Mouse (Mus musculus): ENCODE data around the gene Gdpd5.
A peak's percentile ranks its signal among the peaks of the same experiment; 100 is the strongest.

Gene Gdpd5

DNA sequence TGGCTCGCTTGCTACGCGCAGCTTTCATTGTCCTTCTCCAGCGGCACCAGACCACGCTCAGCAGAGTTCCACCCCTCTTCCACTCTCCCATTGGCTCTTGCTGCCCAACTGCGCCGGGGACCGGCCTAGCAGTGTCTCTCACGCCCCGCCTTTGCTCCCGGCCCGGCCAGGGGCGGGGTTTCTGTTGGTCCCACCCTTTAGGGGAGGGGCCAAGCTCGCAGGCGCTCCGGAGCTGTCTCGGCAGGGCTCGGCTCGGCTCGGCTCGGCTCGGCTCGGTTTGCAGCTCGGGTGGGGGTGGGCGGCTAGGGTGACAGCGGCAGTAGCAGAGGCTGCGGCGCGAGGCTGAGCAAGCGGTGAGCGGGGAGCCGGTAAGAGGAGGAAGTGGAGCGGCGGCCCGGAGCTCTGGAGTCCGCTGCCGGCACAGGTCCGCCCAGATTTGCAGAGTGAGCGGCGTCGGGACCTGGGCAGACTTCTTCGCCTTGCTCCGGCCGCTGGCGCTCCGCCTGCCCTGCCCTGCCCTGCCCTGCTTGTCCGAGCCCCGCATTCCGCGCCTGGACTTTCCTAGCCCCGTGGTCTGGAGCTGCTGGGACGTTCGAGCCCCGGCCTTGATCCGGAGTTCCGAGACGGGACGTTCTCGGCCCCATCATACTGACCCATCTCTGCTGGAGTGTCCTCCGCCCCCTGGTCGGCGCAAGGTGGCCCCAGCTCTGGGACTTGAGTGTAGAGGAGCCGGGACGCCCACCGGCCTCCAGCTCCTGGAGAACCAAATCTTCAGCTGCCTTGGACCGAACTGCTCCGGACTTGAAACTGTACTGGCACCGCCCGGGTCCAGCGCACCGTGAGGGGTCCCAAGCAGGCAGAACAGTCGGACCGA is at the start of gene Gdpd5:
Gene Gdpd5 (plus strand): TSS at position 201 of the 874 bp plus-strand sequence.
- DNase-seq (ENCODE audit: low read depth), result peak; percentile 98

DNA sequence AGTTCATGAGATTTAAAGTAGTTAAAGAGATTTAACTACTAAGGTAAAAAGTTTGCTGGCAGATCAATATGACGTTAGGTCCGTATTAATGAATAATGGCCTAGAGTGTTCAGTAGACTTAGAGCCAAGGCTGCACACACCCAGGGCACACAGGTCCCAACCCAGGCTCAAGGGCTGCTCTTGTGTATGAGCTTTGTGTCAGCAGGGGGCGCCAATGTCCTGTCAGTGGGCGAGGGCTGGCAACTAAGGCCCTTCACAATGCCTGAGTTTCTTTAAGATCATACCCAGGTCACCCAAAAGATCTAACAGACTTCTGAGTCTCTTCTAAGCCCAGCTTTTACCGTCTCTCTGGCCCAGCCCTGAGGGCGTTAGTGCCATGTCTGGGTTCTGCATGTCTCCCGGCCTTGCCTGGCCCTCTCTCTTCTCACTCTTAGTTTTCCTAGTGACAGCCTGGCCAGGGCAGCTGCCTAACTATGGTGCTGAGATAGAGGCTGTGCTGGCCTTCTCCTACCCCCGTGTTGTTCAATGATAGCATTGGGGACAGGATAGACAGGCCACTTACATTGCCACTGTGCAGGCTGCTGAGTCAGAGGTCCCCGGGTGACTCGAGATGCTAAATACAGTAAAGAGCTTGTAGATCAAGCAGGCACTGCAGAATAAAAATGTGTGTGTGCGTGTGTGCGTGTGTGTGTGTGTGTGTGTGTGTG is 48.3 kb upstream of the Gdpd5 start:
- DNase-seq (ENCODE audit: low read depth), result peak; percentile 72

DNA sequence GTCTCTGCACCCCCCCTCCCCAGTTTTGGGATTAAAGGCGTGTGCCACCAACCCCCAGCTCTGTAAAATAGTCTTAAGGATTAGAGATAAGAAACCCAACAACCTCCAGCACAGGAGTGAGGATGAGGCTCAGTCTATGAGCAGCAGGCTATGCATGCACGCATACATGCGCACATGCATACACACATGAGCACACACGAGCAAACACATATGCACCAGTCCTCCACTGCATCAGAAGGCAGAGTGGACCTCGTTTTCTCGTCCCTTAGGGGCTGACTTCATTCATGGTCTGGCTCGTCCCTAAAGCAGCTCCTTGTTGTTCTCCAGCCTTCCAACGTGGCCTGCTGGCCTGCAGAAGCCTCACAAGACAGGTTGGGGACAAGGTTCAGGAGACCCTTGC is 40.5 kb upstream of the Gdpd5 start:
- no peak for DNase-seq (ENCODE audit: low read depth)

DNA sequence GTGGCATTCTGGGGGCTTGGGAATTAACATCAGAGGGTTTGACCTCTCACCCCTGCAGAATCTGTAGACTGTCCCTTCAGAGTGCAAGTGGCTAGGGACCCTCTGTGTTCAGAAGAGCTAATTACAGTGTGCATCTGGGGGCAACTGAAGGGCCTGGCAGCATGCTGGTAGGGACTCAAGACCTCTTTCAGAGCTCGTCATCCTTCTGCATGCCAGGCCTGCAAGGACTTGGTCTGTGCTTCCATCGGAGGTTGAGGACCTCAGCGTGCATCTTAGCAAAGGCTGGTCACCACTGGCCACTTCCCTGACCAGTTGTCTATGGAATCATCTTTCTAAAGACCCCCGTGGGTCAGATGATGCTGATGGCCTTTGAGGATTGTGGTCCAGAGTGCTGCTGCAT is 37.6 kb upstream of the Gdpd5 start:
- DNase-seq (ENCODE audit: low read depth), result no peak

DNA sequence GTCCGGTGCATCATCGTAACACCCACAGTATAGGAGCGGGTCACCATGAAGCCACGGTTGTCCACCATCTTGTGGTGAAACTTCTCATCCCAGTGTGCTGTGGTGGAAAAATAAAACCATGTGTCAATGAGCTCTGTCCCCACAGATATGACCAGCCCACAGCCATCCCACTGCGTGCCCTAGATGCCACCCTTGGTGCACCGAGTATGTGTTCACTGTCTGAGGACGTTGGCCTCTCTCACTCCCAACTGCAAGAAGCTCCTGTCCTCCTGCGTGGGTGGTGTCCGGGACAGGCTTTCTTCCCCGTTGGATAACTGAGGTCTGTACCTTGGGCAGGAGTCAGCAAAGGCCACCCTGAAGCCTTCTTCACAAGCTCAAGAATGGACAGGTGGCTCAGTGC is 33.9 kb upstream of the Gdpd5 start:
- DNase-seq (ENCODE audit: low read depth), result no peak

DNA sequence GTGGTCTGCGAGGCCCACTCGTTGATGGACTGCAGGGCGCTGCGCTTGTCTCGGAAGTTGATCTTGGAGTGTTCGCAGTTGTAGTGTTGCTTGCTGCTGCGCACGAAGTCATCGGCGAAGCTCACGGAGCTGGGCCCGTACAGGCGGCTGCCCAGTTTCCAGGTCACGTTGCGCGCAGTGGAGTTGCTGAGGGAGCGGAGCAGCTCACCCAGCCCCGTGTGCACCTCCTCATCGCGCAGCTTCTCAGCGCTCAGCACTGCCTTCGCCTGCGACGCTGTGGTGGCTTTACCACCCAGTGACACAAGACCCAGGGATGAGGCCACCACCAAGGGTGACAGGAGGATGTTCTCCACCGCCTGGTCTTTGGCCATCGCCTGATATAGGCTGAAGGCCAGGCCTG is 32.3 kb upstream of the Gdpd5 start:
- DNase-seq (ENCODE audit: low read depth), result no peak

DNA sequence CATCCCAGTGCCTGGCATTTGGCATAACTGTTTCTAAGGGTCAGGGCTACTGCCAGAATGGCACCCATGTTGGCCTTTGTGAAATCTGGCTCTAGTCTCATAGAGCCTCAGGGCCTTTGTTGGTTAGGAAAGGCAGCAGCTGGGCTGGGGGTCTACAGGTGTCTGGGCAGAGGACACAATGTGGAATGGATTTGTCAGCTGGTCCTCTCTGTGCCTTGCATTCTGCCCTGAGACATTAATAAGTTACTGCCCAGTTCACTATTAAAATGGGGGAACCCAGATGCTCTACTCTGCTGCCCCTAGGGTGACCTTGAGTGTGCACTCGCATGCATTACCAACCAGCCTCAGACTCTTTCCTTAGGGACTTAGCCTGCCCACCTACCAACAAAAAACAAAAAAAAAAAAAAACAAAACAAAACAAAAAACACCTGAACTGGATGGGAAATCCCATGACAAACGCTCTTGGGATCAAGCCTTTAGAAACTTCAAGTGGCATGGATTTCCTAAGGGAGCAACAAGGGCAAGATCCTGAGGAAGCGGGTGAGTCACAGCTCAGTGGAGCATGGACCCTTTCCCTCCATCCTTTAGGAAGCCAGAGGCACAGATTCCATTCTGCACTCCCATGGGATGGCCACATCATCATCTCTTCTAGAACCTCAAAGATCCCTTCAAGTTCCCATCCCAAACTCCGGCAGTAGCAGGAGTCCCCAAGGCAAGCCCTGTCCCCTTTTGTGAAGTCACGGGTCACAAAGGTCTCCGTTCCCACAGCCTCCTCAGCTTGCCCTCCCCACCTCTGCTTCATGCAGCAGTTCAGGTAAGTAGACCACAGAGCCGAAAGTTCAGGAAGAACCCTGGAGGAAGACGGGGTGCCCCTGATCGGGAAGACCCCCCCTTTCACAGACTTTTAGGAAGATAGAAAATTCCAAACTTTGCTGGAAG is 31.2 kb upstream of the Gdpd5 start:
- DNase-seq (ENCODE audit: low read depth), result no peak

DNA sequence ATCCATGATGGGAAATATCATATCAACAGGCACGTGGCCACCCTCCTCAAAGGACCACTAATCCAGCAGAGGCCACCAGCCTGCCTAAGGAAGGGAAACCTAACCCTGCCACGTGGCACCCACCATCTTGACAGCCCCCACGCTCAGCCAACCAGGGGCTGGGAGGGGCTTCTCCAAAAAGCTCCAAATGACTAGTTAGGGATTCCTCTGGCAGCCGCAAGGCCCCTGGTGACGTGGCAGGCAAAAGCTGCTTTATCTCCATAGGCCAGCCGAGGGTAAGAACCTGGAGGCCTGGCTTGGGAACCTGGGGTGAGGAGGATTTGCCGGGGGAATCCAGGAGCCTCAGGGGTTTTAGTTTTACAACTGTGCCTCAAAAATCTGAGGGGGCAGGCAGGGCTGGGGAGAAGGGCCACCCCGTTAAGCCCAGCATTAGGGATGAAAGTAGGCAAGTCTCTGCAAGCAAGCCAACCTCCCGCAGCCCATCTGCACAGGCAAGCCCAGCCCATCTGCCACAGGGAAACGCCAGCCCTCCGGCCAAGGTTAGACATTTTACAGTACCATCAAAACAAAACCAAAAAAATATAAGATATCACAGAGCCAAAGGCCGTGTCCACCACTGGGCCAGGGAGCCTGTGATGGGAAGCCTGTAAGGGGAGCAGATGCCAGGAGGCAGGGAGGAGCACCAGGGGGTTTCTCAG is 30.0 kb upstream of the Gdpd5 start:
- no peak for DNase-seq (ENCODE audit: low read depth)

DNA sequence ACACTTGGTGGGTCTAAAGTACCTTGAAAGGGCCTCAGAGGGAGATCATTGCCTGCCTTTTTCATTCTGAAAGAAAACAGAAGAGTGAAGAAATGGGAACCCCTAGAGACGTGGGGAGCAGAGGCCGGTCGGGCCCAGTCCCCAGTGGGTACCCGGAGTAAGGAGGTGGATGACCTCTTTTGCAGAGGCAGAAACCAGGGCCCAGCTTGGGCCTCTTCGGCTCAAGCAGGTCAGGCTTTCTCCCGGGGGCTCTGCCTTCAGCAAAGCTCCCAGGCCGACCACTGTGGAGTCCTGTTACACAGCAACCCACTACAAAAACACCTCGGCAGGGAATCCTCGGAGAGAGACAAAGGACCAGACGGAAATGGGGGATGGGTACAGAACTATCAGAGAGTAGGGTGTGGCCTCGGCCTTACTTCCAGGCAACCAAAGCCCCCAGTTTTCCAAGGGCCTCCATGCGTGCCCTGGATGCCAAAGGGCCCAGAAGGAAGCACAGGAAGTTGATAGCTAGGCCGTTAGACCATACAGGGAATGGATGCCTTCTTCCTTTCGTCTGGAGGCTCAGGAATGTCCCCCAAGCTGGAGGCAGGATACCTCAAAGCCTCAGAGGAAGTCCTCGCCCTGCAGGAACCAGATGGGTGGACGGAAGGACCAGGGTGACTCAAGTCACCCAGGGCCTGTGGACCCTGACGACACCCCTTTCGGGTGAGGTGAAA is 29.3 kb upstream of the Gdpd5 start:
- no peak for DNase-seq (ENCODE audit: low read depth)

DNA sequence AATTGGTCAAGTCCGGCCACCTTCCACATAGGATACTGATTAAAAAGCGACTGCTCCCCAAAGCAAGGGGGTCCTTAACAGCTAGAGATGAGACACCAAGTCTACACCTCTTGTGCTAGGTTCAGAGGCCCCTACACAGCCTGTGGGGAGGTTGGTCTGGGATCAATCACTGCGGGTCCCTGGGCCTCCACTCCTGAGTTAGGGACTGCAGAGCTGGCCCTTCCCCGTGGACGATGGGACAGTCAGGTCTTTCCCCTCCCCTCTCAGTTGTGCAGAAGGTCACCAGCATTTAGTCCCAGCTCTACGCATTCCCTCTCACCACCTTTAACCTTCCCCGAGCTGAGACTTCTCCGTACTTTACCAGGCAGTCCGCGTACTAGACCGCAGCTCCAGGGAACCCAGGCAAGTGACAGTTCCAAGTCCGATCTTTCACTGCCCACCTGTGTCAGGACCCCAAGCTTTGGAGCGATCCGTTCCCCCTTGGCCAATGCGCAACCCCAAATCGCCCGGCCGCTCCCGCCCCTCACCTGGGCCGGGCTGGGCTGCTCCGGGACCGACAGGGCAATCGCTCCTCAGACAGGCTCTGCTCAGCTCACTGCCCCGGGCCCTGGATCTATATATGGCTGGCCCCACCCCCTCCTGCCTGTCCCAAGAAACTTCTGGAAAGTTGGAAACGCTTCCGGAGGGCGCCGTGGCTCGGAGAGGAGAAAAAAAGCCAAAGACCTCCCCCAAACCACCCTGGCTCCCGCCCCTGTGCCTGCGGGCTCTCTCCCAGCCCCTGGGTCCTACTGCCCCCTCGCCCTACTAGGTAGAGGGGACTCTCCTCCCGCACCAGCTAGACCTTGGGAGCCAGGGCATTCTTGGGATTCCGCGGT is 28.5 kb upstream of the Gdpd5 start, which contains the start of gene Serpinh1:
Gene Serpinh1 (minus strand): TSS at position 714 of the 875 bp plus-strand sequence.
- no peak for DNase-seq (ENCODE audit: low read depth)

DNA sequence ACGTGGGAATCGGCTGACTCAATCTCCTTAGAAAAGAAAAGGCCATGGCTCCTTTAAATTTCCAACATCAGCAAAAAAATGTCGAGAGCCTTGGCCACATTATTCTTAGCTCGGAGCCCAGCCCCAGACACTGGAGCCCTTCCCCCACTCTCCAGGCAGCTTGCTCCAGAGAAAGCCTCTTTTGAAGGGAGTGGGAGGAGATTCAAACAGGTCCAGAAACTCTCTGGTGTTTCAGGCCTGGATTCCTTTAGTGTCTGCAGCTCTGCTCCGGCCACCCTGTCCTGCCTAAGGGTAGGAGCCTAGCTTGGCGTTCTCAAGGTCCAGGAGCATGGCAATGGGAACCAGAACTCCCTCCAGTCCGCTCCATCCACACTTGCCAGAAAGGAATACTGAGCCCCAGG is 25.5 kb upstream of the Gdpd5 start:
- DNase-seq (ENCODE audit: low read depth), result no peak

DNA sequence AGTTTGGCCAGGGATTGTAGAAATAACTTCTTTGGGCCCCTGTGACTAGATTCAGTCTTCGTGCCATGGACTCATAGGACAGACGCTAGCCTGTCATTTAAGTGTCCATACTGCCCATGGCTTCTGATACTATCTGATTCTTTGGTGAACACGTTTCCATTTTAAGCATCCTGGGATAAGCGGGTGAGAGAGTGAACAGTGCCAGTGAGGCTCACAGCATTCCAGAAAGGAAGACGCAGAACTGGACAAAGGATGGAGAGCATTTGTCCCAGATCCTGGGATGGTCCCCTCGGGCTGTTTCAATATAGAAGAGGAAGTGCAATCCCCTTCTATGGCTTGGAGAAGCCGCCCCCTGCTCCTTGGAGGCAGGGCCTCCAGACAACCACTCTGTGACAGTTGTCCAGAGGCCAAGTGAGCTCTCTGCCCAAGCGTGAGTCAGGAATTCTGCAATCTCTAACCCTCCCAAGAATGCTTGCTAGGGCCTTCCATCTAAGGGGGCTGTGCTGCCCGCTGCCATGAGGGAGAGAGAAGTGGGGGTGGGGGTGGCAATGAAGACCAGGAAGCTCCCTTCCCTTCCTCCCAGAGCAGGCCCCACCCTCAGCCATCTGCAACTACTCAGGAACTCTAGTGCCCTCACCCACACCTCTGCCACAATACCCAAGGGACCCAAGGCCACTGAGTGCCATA is 24.8 kb upstream of the Gdpd5 start:
- no peak for DNase-seq (ENCODE audit: low read depth)

DNA sequence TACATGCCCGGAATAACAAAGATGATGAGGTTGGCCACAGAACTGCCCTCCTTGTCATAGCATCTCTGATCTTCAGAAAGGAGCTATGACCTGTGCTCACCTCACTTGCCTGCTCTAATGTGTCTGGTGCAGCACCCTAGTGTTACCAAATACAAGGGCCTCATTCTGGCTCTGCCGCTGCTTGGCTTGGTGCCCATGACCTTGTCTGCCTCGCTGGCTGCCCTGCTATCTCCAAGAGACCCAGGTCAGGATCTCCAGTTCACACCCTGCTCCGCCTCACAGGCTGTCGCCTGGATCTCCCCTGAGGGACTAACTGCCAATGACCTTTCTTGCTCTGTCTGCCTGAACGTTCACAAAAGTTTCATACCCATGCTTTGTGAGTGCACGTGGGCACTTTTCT is 24.0 kb upstream of the Gdpd5 start:
- DNase-seq (ENCODE audit: low read depth), result no peak

DNA sequence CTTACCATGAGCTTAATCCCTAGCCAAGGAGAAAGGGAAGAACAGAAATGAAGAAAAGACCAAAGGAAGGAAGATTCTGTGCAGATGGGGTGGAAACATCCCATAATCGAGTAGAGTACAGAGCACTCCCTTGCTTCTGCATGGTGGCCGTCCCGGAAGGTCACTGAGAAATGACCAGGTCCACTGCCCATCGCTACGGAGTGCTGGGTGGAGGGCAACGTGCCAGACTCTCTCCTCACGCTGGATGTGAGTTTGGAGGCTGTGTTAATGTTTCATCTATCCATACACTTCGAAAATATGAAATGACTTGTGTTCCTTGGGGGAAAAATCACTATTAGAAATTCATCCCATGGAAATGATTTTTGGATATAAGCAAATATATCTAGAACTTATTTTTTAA is 22.8 kb upstream of the Gdpd5 start:
- DNase-seq (ENCODE audit: low read depth), result no peak

DNA sequence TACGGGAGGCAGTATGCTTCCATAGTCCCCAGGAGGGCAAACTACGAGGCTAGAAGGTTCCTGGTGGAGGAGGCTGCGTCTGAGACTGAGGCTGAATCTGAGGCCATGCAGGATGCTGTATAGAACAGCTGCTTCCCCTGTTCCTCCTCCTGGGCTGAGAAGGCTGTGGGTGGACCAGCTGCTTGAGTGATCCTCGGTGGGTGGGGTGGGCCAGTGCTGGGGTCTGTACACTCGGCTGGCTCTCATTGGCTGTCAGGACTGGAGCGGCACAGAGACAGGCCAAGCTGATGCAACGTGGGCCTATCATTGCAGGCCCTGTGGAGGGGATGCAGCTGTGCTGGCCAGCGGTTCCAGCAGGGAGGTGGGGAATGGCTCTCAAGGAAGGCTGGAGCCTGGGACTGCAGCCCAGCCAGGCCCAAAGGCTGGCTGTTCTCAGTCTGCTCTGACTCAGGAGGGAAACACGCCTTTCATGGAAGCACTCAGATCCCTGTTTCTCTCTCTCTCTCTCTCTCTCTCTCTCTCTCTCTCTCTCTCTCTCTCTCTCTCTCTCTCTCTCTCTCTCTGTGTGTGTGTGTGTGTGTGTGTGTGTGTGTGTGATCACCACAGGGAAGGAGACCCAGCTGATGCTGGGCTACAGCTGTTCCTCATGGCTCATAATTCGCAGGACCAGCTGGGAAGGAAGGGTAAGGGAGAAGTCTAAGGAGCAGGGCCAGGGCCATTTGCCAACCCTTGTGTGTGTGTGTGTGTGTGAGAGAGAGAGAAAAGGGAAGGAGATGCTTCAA is 21.0 kb upstream of the Gdpd5 start:
- no peak for DNase-seq (ENCODE audit: low read depth)

DNA sequence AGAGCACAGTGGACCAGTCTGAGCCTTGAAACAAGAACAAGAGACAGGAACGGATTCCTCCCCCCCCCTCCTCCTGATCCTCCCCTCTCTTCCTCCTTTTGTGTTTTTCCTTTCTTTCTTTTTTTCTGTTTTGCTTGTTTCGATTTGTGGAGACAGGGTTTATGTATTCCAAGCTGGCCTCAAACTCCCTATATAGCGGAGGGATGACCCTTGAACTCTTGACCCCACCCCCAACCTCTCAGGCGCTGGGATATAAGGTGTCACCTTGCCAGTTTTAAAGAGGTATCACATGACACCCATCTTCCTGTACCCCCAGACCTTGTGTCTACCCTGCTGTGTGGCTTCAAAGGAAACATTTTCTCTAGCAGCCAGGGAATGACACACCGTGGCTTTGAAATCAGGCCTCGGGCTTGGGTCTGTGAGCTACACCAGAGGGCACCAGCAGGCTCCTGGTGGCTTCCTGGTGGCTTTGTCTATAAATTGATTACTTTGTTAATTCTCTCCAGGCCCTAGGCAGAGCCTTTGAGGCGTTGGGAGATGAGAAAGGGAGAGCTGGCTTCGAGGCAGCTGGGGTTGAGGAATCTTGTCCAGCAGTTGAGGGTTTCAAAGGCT is 20.3 kb upstream of the Gdpd5 start:
- no peak for DNase-seq (ENCODE audit: low read depth)

DNA sequence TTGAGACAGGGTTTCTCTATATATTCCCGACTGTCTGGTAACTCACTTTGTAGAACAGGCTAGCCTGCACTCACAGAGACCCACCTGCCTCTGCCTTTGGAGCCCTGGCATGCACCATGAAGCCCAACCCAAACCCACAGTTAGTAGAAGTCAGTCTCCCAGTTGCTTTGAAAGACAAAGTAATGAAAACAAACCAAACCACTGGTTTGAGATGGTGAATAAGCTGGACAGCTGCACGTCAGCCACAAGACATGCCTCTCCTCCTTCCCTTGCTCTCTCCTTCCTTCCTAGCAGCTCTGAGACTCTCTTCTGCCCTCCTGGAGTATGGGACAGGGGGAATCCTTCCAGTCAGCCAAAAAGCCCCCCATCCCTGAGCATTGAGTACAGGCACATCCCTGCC is 19.1 kb upstream of the Gdpd5 start:
- no peak for DNase-seq (ENCODE audit: low read depth)

DNA sequence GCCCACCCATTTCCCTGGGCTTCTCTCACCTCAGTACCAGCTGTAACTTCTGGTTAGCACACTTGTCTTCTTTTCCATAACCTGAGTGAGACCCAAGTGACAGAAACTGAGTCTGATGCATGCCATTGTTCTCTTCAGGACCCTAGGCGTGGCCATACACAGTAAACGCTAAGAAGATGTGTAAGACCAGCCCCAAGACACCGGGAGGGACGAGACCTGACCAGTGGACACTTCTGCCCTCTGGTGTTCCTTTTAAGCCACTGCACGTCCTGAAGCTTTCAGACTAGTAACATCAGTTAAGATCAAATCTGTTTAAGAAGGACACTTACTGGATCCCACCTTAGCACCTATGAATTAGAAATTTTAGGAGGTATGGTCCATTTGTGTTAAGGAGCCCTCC is 16.1 kb upstream of the Gdpd5 start:
- peak; percentile 78 for DNase-seq (ENCODE audit: low read depth)

All from induced T-regulatory cell, adult 2 months (primary cell).